Mouse (Mus musculus) embryonic facial prominence, embryonic 14.5 days (tissue): Measurements from ENCODE around the gene Olfr15. TPM values are rescaled to one million over a fixed set of nuclear protein-coding genes. Genes with fewer than 3 reads are reported as not detected.
"Not testable (repeated sequence)": the region's sequence is repeated elsewhere in the genome, so short reads cannot be mapped to it uniquely, and the experiment has no call there.

Experiments
- ATAC-seq: fragments of 200-750 bp; cut with Nextera tagmentation; 2 replicates; pipeline ENCODE4 v1.8.0; 2017; ENCODE audit warnings: low read depth, moderate number of reproducible peaks, moderate TSS enrichment
- DNase-seq: peaks from one replicate; pipeline ENCODE4 v3.0.0-alpha.2; 2015; ENCODE audit warnings: low spot score
- H3K27ac ChIP-seq: fragments of 300-500 bp; sonication (generic); replicated peaks from 2 replicates; pipeline ENCODE4 v1.5.1; 2014; ENCODE audit warnings: low read depth, mild to moderate bottlenecking, low read length, moderate library complexity
- H3K27me3 ChIP-seq: fragments of 300-500 bp; sonication (generic); replicated peaks from 2 replicates; pipeline ENCODE4 v1.6.1; 2014; ENCODE audit warnings: low read length; ENCODE audit not compliant: control insufficient read depth, insufficient read depth
- H3K36me3 ChIP-seq: fragments of 300-500 bp; sonication (generic); 2 replicates; pipeline ENCODE4 v1.6.1; 2014; ENCODE audit warnings: low read length, mixed read lengths; ENCODE audit not compliant: control insufficient read depth, insufficient read depth
- H3K4me1 ChIP-seq: fragments of 300-500 bp; sonication (generic); 2 replicates; pipeline ENCODE4 v1.6.1; 2014; ENCODE audit warnings: antibody characterized with exemption, low read length; ENCODE audit not compliant: control insufficient read depth, insufficient read depth
- H3K4me2 ChIP-seq: fragments of 300-500 bp; sonication (generic); 2 replicates; pipeline ENCODE4 v1.6.1; 2014; ENCODE audit warnings: low read depth, mild to moderate bottlenecking, low read length, moderate library complexity, mixed read lengths
- H3K4me3 ChIP-seq: fragments of 300-500 bp; sonication (generic); 2 replicates; pipeline ENCODE4 v1.5.1; 2014; ENCODE audit warnings: low read depth, mild to moderate bottlenecking, low read length
- H3K9ac ChIP-seq: fragments of 300-500 bp; sonication (generic); 2 replicates; pipeline ENCODE4 v1.6.1; 2014; ENCODE audit warnings: low read depth, mild to moderate bottlenecking, low read length, moderate library complexity, mixed read lengths
- H3K9me3 ChIP-seq: fragments of 300-500 bp; sonication (generic); 2 replicates; pipeline ENCODE4 v1.6.1; 2016; ENCODE audit warnings: low read length; ENCODE audit not compliant: control insufficient read depth
- WGBS: fragments of 180-500 bp; shearing (Covaris S2); extraction: QIAGEN DNeasy Blood & Tissue Kit; methylation state at CpG from one replicate; pipeline ENCODE4 v1.1.7; 2014; 5-methylcytosine and 5-hydroxymethylcytosine counted together
- polyA plus RNA-seq: library from polyadenylated mRNA; unstranded; fragments of >200 nt; fragmentation: Nextera tagmentation; extraction: Ambion mirVana; gene quantifications from 2 replicates; pipeline ENCODE4 v1.2.1, GENCODE M21; 2014

Olfr15 gene
- 0.60 and 0.93 TPM in 2 replicates for polyA plus RNA-seq

DNA sequence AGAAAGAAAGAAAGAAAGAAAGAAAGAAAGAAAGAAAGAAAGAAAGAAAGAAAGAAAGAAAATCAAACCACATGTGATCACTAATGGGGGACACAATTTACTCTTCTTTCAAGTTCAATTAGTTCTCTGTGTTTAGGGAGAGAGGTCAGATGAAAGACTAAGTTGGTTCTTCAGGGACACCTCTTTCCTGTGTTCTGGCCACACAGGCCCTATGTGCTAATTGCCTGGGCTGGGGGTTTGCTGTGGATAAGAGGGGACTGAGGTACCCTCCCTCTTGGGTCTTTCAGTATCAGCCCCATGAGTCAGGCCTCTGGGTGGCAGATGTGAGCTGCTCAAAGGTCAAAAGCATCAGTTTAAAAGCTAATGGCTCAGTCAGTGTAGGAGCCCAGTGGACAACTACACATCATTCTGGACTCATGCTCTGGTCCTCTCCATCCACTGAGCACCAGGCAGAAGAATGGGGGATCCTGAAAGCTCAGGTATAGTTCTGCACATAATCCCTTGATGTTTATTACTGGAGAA lies at the start of gene Olfr15:
TSS of gene Olfr15 (plus strand) at position 291 of the 522 bp plus-strand sequence.
- H3K27ac ChIP-seq: no peak within 1 kb of the TSS
- no peak within 1 kb of the TSS for H3K9ac ChIP-seq
- ATAC-seq (no peak), DNase-seq (no peak)
- H3K36me3 ChIP-seq: no peaks in the 10 kb centered on the region
- H3K4me2 ChIP-seq: no peak within 1 kb of the TSS
- H3K9me3 ChIP-seq: no peaks in the 10 kb centered on the region
- no peaks in the 10 kb centered on the region for H3K27me3 ChIP-seq
- no peak within 1 kb of the TSS for H3K4me3 ChIP-seq
- H3K4me1 ChIP-seq: no peaks in the 10 kb centered on the region

DNA sequence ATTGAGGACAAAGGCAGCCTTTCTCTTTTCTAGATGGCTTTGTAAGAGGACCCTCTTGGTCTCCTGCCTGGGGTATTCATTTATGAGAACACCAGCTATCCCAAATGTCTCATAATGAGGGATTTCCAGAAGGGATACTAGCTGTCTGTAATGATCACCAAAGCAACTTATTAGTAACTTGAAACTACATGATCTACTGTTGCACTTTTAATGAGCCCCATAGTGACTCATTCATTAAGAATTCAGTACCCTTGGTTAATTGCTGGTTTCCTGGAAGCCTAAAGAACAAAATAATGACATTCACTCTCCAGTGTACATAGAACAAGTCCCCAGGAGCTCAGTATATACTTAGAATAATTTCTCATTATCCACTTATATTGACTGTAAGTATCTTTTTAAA lies 49.4 kb upstream of the Olfr15 start:
- H3K4me2 ChIP-seq: no peak overlapping the region
- DNase-seq (peak; percentile 38), ATAC-seq (peak; percentile 87)
- H3K9me3 ChIP-seq: no peaks in the 10 kb centered on the region
- H3K4me1 ChIP-seq: no peaks in the 10 kb centered on the region
- H3K4me3 ChIP-seq: no peak overlapping the region
- no peak overlapping the region for H3K9ac ChIP-seq
- H3K36me3 ChIP-seq: no peaks in the 10 kb centered on the region
- no peaks in the 10 kb centered on the region for H3K27me3 ChIP-seq
- H3K27ac ChIP-seq: no peak overlapping the region

DNA sequence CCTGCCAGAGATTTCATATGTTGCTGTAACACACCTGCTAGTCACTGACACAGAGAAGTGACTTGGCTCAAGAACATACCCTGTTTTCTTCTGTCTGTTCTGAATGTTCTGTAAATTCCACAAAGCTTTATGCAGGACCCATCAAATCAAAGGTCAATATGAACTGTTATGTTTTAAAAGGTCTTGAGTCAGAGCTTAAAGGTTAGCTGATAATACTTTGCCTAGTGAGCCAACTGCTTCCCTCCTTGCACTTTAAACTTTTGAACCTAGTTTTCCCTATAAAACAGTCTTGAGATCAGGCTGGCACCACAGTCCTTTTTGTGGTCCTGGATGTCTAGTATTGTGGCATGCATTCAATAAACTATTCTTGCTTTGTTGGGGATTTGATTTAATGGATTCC lies 42.3 kb upstream of the Olfr15 start:
- Histone ChIP-seq H3K27ac (no peak overlapping the region), H3K9ac (no peak overlapping the region), H3K4me2 (no peak overlapping the region), H3K27me3 (no peaks in the 10 kb centered on the region), H3K36me3 (no peaks in the 10 kb centered on the region), H3K4me1 (no peaks in the 10 kb centered on the region), H3K4me3 (no peak overlapping the region), H3K9me3 (no peaks in the 10 kb centered on the region)
- ATAC-seq: no peak
- no peak for DNase-seq

DNA sequence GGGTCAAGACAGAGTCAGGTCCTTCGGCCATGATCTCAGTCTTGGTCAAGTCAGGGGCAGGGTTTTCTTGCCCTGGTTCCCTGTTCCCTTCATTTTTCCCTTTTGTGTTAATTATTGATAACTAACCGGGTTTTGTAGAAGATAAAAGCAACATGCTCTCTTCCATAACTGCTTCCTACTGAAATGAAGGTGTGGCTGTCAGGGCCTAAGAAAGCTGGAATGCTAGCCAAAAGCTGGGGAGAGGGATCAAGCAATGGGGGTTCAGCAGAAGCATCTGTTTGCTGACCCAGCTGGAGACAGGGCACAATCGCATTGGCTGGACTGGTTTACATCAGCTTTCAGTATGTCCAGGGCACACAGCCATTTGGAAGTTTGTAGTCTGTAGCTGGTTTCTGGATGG lies 22.5 kb upstream of the Olfr15 start:
- H3K4me1 ChIP-seq: no peaks in the 10 kb centered on the region
- WGBS: 83% methylated on average over 3 of the region's 3 CpGs
- no peak overlapping the region for H3K9ac ChIP-seq
- H3K36me3 ChIP-seq: no peaks in the 10 kb centered on the region
- H3K4me2 ChIP-seq: no peak overlapping the region
- DNase-seq (no peak), ATAC-seq (no peak)
- no peaks in the 10 kb centered on the region for H3K9me3 ChIP-seq
- H3K27ac ChIP-seq: no peak overlapping the region
- no peaks in the 10 kb centered on the region for H3K27me3 ChIP-seq
- no peak overlapping the region for H3K4me3 ChIP-seq

DNA sequence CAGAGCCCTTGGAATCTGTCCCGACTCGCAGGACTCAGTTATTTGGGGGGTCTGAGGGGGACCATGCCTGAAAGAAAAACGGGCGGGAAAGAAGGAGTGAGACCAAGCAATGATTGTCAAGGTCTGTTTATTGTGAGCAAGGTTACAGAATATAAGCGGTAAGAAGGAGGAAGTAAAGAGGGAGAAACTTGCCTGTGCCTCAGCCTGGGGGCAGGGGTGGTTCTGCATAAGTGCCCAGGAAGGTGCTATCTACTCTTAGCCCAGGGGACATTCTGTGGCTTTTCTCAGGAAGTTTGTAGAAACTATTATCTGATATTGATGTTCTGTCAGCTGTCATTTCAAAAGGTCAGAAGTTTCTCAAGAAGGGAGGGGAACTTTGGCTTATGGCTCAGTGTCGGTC lies 16.0 kb upstream of the Olfr15 start:
- H3K27me3 ChIP-seq, DNase-seq, H3K9me3 ChIP-seq, H3K36me3 ChIP-seq, H3K4me2 ChIP-seq, H3K9ac ChIP-seq, ATAC-seq, H3K27ac ChIP-seq, H3K4me1 ChIP-seq, H3K4me3 ChIP-seq: not testable (repeated sequence)
- WGBS: 79% methylated on average over 6 of the region's 6 CpGs

DNA sequence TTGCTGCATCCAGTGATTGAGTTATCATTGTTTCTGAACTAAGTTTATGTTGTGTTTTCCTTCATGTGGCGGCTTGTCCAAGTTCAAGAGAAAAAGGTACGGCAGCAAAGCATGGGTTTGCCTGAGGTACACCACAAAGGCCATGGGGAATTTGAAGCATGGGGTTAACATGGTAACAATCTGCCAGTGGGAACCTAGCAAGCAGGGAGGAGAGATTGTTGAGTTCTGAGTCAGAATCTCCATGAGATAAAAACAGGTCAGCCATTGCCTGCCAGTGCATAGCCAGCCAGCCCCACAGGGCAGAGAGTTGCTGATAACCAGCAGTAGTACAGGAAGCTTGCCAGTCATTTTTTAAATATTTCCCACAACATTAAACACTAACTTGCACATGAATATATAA lies 10.5 kb upstream of the Olfr15 start:
- no peaks in the 10 kb centered on the region for H3K36me3 ChIP-seq
- H3K4me1 ChIP-seq: no peaks in the 10 kb centered on the region
- ATAC-seq (no peak), DNase-seq (no peak)
- no peak overlapping the region for H3K4me2 ChIP-seq
- no peak overlapping the region for H3K4me3 ChIP-seq
- no peaks in the 10 kb centered on the region for H3K9me3 ChIP-seq
- H3K27me3 ChIP-seq: no peaks in the 10 kb centered on the region
- no peak overlapping the region for H3K27ac ChIP-seq
- no peak overlapping the region for H3K9ac ChIP-seq
- 77% methylated on average over 2 of the region's 2 CpGs for WGBS

DNA sequence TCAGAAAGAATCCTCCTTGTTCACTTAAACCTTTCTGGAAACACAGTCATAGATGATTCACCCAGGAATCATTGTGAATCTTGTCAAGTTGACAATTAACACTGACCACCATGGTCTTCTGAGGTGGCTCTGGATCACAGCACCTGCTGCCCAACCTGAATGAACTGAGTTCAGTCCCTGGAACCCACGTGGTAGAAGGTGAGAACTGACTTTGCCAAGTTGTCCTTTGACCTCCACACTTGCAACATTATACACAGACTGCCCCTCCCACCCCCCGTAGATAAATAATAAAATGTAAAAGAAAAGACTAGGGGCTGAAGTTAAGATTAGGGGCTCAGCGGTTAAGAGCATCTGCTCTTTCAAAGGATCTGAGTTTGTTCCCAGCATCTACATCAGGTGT lies 2.7 kb upstream of the Olfr15 start:
- H3K4me3 ChIP-seq: no peak overlapping the region
- no peaks in the 10 kb centered on the region for H3K4me1 ChIP-seq
- H3K9ac ChIP-seq: no peak overlapping the region
- DNase-seq: no peak
- 51% methylated on average over 3 of the region's 3 CpGs for WGBS
- no peak overlapping the region for H3K4me2 ChIP-seq
- H3K36me3 ChIP-seq: no peaks in the 10 kb centered on the region
- no peaks in the 10 kb centered on the region for H3K9me3 ChIP-seq
- no peaks in the 10 kb centered on the region for H3K27me3 ChIP-seq
- no peak for ATAC-seq
- no peak overlapping the region for H3K27ac ChIP-seq

DNA sequence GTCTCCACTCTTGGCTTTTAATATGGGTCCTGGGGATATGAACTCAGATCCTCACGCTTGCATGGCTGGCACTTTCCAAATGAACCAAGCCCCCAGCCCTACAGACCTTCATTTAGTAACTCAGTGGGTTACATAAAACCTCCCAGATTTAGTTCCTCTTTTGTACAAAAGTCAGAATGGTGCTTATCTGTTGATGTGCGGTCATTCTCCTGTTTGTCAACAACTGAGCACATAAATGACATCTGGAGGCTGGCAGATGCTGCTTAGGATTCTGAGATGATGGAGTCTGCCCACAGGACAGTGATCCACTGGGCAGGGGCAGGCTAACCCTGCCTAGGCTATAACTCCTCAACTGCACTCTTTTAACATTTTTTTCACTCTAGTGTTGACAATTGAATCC lies 951 bp upstream of the Olfr15 start:
- Histone ChIP-seq H3K4me1 (no peaks in the 10 kb centered on the region), H3K9ac (no peak overlapping the region), H3K36me3 (no peaks in the 10 kb centered on the region), H3K27ac (no peak overlapping the region), H3K4me3 (no peak overlapping the region), H3K9me3 (no peaks in the 10 kb centered on the region), H3K27me3 (no peaks in the 10 kb centered on the region), H3K4me2 (no peak overlapping the region)
- ATAC-seq (no peak), DNase-seq (no peak)
- WGBS: 75% methylated on average over 2 of the region's 2 CpGs

DNA sequence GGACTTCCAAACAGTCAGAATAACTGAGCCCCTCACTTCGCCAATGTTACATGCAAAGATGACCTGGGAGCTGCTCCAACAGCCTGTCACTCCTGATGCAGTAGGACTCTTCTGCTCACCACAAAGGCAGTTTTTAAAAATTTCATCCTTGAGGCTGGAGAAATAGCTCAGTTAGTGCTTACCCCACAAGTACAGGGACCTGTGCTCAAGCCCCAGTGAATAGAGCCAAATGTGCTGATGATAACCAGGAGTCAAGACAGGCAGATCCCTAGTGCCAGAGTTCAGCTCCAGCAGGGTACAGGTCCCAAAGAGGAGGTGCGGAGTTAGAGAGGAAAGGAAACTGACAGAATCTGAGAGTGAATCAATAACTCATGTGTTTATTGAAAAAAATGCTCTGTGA lies 4.8 kb downstream of the Olfr15 start:
- Histone ChIP-seq H3K4me3 (no peak overlapping the region), H3K27ac (no peak overlapping the region), H3K4me2 (no peak overlapping the region), H3K27me3 (no peaks in the 10 kb centered on the region), H3K9ac (no peak overlapping the region), H3K4me1 (no peaks in the 10 kb centered on the region), H3K9me3 (no peaks in the 10 kb centered on the region), H3K36me3 (no peaks in the 10 kb centered on the region)
- no peak for DNase-seq
- 78% methylated on average over 2 of the region's 2 CpGs for WGBS
- no peak for ATAC-seq
